Mouse (Mus musculus) layer of hippocampus, adult 9-11 months (tissue): Measurements from ENCODE around the gene Olfr148.

Experiments used
- DNase-seq: peaks from one replicate; pipeline ENCODE4 v3.0.0; 2022

Olfr148 gene

GRCm38 (mm10) chr9:39610355-39610754 lies at the start of gene Olfr148:
Gene Olfr148, plus strand, starts transcription at chr9:39610655.
- DNase-seq, result no peak

- DNase-seq, result no peak
These were observed 35.0 kb upstream of the Olfr148 start, which contains the start of gene Olfr959 for GRCm38 (mm10) chr9:39575469-39575868. Gene Olfr959, minus strand, starts transcription at chr9:39575569.

- no peak for DNase-seq
These were observed 33.4 kb upstream of the Olfr148 start for GRCm38 (mm10) chr9:39577050-39577449.

GRCm38 (mm10) chr9:39602536-39603332 lies 7.7 kb upstream of the Olfr148 start:
- peak; percentile 34 for DNase-seq

- DNase-seq, result no peak
These were observed 7.1 kb upstream of the Olfr148 start for GRCm38 (mm10) chr9:39603333-39603845.

GRCm38 (mm10) chr9:39603999-39604453 lies 6.4 kb upstream of the Olfr148 start, which contains the start of gene AW551984:
Gene AW551984, minus strand, starts transcription at chr9:39604403.
- DNase-seq, result no peak

- no peak for DNase-seq
These were observed 2.0 kb upstream of the Olfr148 start for GRCm38 (mm10) chr9:39608497-39608896.

- DNase-seq, result no peak
These were observed 1.5 kb downstream of the Olfr148 start for GRCm38 (mm10) chr9:39611953-39612352.

GRCm38 (mm10) chr9:39621073-39621472 lies 10.6 kb downstream of the Olfr148 start, which contains the start of gene Olfr960:
Gene Olfr960, plus strand, starts transcription at chr9:39621373.
- no peak for DNase-seq

GRCm38 (mm10) chr9:39623783-39624182 lies 13.3 kb downstream of the Olfr148 start:
- no peak for DNase-seq

GRCm38 (mm10) chr9:39624711-39625110 lies 14.3 kb downstream of the Olfr148 start:
- DNase-seq, result no peak

GRCm38 (mm10) chr9:39629069-39629468 lies 18.6 kb downstream of the Olfr148 start:
- DNase-seq, result no peak

- DNase-seq, result peak; percentile 52
These were observed 23.6 kb downstream of the Olfr148 start for GRCm38 (mm10) chr9:39633913-39634594.

- no peak for DNase-seq
These were observed 34.3 kb downstream of the Olfr148 start, which contains the start of gene Olfr961 for GRCm38 (mm10) chr9:39644785-39645184. Gene Olfr961, plus strand, starts transcription at chr9:39645085.

GRCm38 (mm10) chr9:39647382-39647781 lies 36.9 kb downstream of the Olfr148 start:
- no peak for DNase-seq

- DNase-seq, result peak; percentile 44
These were observed 44.4 kb downstream of the Olfr148 start for GRCm38 (mm10) chr9:39654756-39655396.
